Mouse (Mus musculus) hindbrain, postnatal 0 days (tissue): Measurements from ENCODE around the gene Sys1. TPM values are rescaled to one million over a fixed set of nuclear protein-coding genes. Genes with fewer than 3 reads are reported as not detected.
A peak's percentile ranks its signal among the peaks of the same experiment; 100 is the strongest.

Source experiments
- ATAC-seq: fragments of 200-750 bp; cut with Nextera tagmentation; 2 replicates; pipeline ENCODE4 v1.8.0; 2017; ENCODE audit warnings: mild to moderate bottlenecking, moderate TSS enrichment, moderate library complexity
- DNase-seq: peaks from one replicate; pipeline ENCODE4 v3.0.0-alpha.2; 2015; ENCODE audit warnings: low spot score
- H3K27ac ChIP-seq: fragments of 300-500 bp; sonication (generic); 2 replicates; pipeline ENCODE4 v1.5.1; 2014; ENCODE audit warnings: mild to moderate bottlenecking
- H3K27me3 ChIP-seq: fragments of 300-500 bp; sonication (generic); 2 replicates; pipeline ENCODE4 v1.6.1; 2014; ENCODE audit warnings: low read length, mixed read lengths; ENCODE audit not compliant: insufficient read depth
- H3K36me3 ChIP-seq: fragments of 300-500 bp; sonication (generic); 2 replicates; pipeline ENCODE4 v1.6.1; 2014; ENCODE audit warnings: low read length, mixed read lengths; ENCODE audit not compliant: insufficient read depth
- H3K4me1 ChIP-seq: fragments of 300-500 bp; sonication (generic); 2 replicates; pipeline ENCODE4 v1.6.1; 2014; ENCODE audit warnings: antibody characterized with exemption, low read length, mixed read lengths; ENCODE audit not compliant: insufficient read depth
- H3K4me2 ChIP-seq: fragments of 300-500 bp; sonication (generic); 2 replicates; pipeline ENCODE4 v1.6.1; 2014; ENCODE audit warnings: low read depth, mild to moderate bottlenecking, low read length, moderate library complexity, mixed read lengths
- H3K4me3 ChIP-seq: fragments of 300-500 bp; sonication (generic); 2 replicates; pipeline ENCODE4 v1.5.1; 2014; ENCODE audit warnings: low read length
- H3K9ac ChIP-seq: fragments of 300-500 bp; sonication (generic); replicated peaks from 2 replicates; pipeline ENCODE4 v1.6.1; 2014; ENCODE audit warnings: mild to moderate bottlenecking, low read length, moderate library complexity, mixed read lengths
- H3K9me3 ChIP-seq: fragments of 300-500 bp; sonication (generic); 2 replicates; pipeline ENCODE4 v1.6.1; 2016; ENCODE audit warnings: low read length, mixed read lengths
- CTCF ChIP-seq: IDR thresholded peaks from 2 replicates; pipeline ENCODE4 v1.5.1; 2016; ENCODE audit warnings: antibody characterized with exemption, control low read depth, low read depth
- WGBS: fragments of 180-500 bp; shearing (Covaris S2); extraction: QIAGEN DNeasy Blood & Tissue Kit; methylation state at CpG from one replicate; pipeline ENCODE4 v1.1.7; 2014; 5-methylcytosine and 5-hydroxymethylcytosine counted together
- polyA plus RNA-seq: library from polyadenylated mRNA; unstranded; fragments of >200 nt; fragmentation: Nextera tagmentation; extraction: Ambion mirVana; gene quantifications from 2 replicates; pipeline ENCODE4 v1.2.1, GENCODE M21; 2015
- total RNA-seq: library from RNA; depleted of rRNA; stranded (reverse); fragments of >200 nt; gene quantifications from 2 replicates; pipeline ENCODE4 v1.2.3, GENCODE M21; 2014

Sys1 gene
- total and polyA plus RNA-seq, 2 experiments from 2014 or later = 108 to 315 TPM

GRCm38 (mm10) chr2:164433278-164433895 is 23.4 kb upstream of the Sys1 start:
- no peaks in the 10 kb centered on the region for H3K36me3 ChIP-seq
- no peak for DNase-seq
- H3K4me1 ChIP-seq = no peaks in the 10 kb centered on the region
- no peak overlapping the region for H3K27ac ChIP-seq
- H3K27me3 ChIP-seq = no peaks in the 10 kb centered on the region
- 86% methylated on average over 9 of the region's 9 CpGs for WGBS
- no peaks in the 10 kb centered on the region for H3K9me3 ChIP-seq
- no peak for TF ChIP-seq CTCF
- no peak overlapping the region for H3K4me2 ChIP-seq
- H3K4me3 ChIP-seq = no peak overlapping the region
- ATAC-seq = no peak
- H3K9ac ChIP-seq = no peak overlapping the region

GRCm38 (mm10) chr2:164434681-164435080 is 22.1 kb upstream of the Sys1 start:
- Histone ChIP-seq H3K4me2 (no peak overlapping the region), H3K4me3 (no peak overlapping the region), H3K4me1 (no peaks in the 10 kb centered on the region), H3K27ac (no peak overlapping the region), H3K9me3 (no peaks in the 10 kb centered on the region), H3K9ac (no peak overlapping the region), H3K27me3 (no peaks in the 10 kb centered on the region), H3K36me3 (no peaks in the 10 kb centered on the region)
- ATAC-seq (no peak), DNase-seq (no peak)
- TF ChIP-seq CTCF = no peak
- WGBS = 81% methylated on average over 3 of the region's 3 CpGs

- no peaks in the 10 kb centered on the region for H3K4me1 ChIP-seq
- H3K4me2 ChIP-seq = no peak overlapping the region
- H3K27me3 ChIP-seq = no peaks in the 10 kb centered on the region
- 65% methylated on average over 5 of the region's 5 CpGs for WGBS
- no peaks in the 10 kb centered on the region for H3K36me3 ChIP-seq
- H3K4me3 ChIP-seq = no peak overlapping the region
- no peak for DNase-seq
- no peak for TF ChIP-seq CTCF
- ATAC-seq = no peak
- H3K27ac ChIP-seq = no peak overlapping the region
- no peak overlapping the region for H3K9ac ChIP-seq
- no peaks in the 10 kb centered on the region for H3K9me3 ChIP-seq
These were observed 21.3 kb upstream of the Sys1 start for GRCm38 (mm10) chr2:164435216-164436090.

GRCm38 (mm10) chr2:164436215-164436913 is 20.4 kb upstream of the Sys1 start:
- no peak for TF ChIP-seq CTCF
- DNase-seq = peak; percentile 26
- Histone ChIP-seq H3K9me3 (no peaks in the 10 kb centered on the region), H3K9ac (no peak overlapping the region), H3K4me3 (no peak overlapping the region), H3K4me1 (0 out of 2 replicates have a peak, but pooled peaks cover 2% of the 10 kb centered on the region), H3K27ac (peak overlapping the region; percentile 71), H3K36me3 (no peaks in the 10 kb centered on the region), H3K27me3 (no peaks in the 10 kb centered on the region), H3K4me2 (no peak overlapping the region)
- 27% methylated on average over 8 of the region's 8 CpGs for WGBS
- ATAC-seq = peak; percentile 51; the same call in 1 of the 2 replicates

- Histone ChIP-seq H3K4me2 (no peak overlapping the region), H3K36me3 (no peaks in the 10 kb centered on the region), H3K27me3 (no peaks in the 10 kb centered on the region), H3K9ac (no peak overlapping the region), H3K9me3 (no peaks in the 10 kb centered on the region), H3K27ac (peak overlapping the region; percentile 71), H3K4me1 (0 out of 2 replicates have a peak, but pooled peaks cover 3% of the 10 kb centered on the region), H3K4me3 (no peak overlapping the region)
- WGBS = 68% methylated on average over 3 of the region's 3 CpGs
- no peak for DNase-seq
- no peak for TF ChIP-seq CTCF
- ATAC-seq = peak; percentile 63
These were observed 19.8 kb upstream of the Sys1 start for GRCm38 (mm10) chr2:164436961-164437360.

GRCm38 (mm10) chr2:164437710-164438109 is 19.1 kb upstream of the Sys1 start:
- Histone ChIP-seq H3K27me3 (no peaks in the 10 kb centered on the region), H3K4me3 (no peak overlapping the region), H3K4me2 (no peak overlapping the region), H3K36me3 (no peaks in the 10 kb centered on the region), H3K4me1 (peaks cover 7% of the 10 kb centered on the region; the same call in 1 of the 2 replicates), H3K27ac (no peak overlapping the region), H3K9me3 (no peaks in the 10 kb centered on the region), H3K9ac (no peak overlapping the region)
- WGBS = 77% methylated on average over 6 of the region's 6 CpGs
- ATAC-seq = no peak
- no peak for TF ChIP-seq CTCF
- DNase-seq = no peak
